Mouse (Mus musculus): ENCODE data around the gene Ptrh2.

DNA sequence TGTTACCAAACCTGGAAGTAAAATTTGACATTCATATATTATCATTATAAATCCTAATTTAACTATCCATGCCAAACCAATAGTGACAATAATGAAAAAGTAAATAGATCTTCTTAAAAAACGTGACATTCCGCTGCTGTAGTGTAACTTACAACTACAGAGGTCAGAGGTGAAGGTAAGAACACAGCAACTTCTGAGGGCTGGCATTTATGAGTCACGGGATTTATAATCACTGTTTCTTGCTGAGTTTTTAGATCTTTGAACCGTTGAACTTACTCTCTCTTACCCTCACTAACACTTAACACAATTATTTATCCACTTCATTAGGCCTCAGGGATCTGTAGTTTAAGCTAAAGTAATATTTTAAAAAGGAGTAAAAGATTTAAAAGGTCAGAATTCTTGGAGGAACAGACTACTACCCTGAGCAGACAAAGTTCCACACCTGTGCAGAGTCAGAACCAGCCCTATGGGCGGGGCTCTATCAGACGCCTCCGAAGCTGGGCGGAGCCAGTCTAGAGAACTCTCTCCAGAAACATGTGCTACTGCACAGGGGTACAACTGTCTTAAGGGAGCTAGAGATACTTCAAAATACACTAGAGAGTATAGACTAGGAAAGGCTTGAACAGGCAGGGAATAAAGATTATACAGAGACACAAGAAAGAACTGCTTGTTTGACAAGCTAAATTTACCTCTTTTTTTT lies 53.7 kb downstream of the Ptrh2 start:
- no peak for TF ChIP-seq CTCF (conservative IDR thresholded peaks at IDR 0.05; ENCODE audit: insufficient read depth, insufficient read length, low read depth, low read length)
- no peak for TF ChIP-seq POLR2A (IDR thresholded peaks at IDR 0.05; ENCODE audit: low read depth, low read length)

All from kidney, adult 2 months (tissue).